Mouse (Mus musculus): ENCODE measurements around the gene Atp2b1.

DNA sequence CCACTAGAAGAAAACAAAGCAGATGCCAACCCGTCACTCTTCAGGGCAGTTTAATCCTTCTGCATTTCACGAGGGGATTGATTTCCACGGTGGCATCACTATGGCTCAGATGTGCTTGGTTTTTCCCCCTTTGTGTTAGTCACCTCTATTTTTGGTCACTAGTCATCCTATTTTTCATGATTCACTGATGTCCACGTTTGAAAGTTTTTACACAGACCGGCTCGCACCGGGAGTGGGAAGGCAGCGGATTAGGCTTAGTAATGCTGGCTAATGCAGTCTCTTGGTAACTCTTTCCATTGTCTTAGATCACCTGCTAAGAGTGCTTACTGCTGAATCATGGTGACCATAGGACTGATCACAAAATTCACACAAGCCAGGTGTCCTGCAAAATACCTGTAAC, 29.7 kb downstream of the Atp2b1 start:
- TF ChIP-seq CTCF (IDR thresholded peaks at IDR 0.05; ENCODE audit: low read depth, low read length) (no peak), GATA2 (IDR thresholded peaks at IDR 0.05; ENCODE audit: borderline replicate concordance, low read depth, low read length) (no peak), POLR2AphosphoS5 (IDR thresholded peaks at IDR 0.05; ENCODE audit: insufficient replicate concordance, low read depth, low read length) (no peak), GATA1 (IDR thresholded peaks at IDR 0.05; ENCODE audit: borderline replicate concordance, low read length) (no peak)
